Mouse (Mus musculus) C2C12 (cell line): ENCODE measurements around the gene Dpep2nb.

Source experiments
- CTCF ChIP-seq: IDR thresholded peaks from one replicate; pipeline ENCODE4 v1.5.1; 2011; ENCODE audit not compliant: control insufficient read depth, insufficient read depth, insufficient read length
- MAX ChIP-seq: IDR thresholded peaks from one replicate; pipeline ENCODE4 v1.6.1; 2011; ENCODE audit warnings: mild to moderate bottlenecking, control low read depth
- USF1 ChIP-seq: IDR thresholded peaks from one replicate; pipeline ENCODE4 v1.6.1; 2011; ENCODE audit warnings: low read depth, mild to moderate bottlenecking, control low read depth, moderate library complexity

DNA sequence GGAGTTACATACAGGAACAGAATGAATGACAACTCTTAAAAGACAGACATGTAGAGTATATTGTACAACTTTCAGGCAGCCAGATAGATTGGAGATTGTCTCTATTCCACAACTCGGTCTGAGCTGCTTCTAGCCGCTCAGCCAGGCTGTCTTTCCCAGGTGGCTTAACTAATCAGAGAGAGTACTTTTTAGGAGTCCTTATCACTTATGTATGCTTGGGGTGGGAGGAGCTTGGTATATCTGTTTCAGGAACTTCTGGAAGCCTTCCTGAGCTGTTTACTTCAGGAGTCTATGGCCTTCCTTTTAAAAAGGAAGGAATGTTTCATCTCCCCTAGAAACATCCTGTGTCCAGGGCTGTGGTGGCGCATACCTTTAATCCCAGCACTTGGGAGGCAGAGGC is 12.3 kb upstream of the Dpep2nb start:
- TF ChIP-seq CTCF (no peak), MAX (no peak), USF1 (no peak)
